Mouse (Mus musculus) liver (tissue): ENCODE data around the gene Rtf1.
A peak's percentile ranks its signal among the peaks of the same experiment; 100 is the strongest.

Experiments
- DNase-seq: peaks from one replicate; pipeline ENCODE4 v3.0.0-alpha.2; 2020; ENCODE audit warnings: mixed read lengths

Gene Rtf1

GRCm38 (mm10) chr2:119737124-119737523, 62.3 kb downstream of the Rtf1 start:
- DNase-seq = no peak

DNA sequence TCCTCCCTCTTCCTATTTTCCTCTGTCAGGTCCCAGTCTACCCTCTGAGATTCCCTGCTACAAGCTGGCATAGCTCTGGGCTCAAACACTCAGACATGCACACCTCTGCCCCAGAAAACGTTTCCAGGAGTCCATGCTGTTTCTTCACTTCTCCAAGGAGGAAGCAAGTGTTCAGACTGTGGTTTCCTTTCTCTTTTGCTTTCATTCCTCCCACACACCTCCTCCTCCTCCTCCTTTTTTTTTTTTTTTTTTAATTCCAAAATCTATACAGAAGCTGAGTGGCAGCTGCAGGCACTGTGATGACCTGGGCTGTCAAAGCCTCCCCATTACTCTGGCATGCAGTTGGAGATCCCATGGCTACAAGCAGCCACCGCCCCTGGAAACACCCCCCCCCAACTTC, 65.7 kb downstream of the Rtf1 start:
- DNase-seq = no peak

GRCm38 (mm10) chr2:119741581-119742411, 66.9 kb downstream of the Rtf1 start, which contains the start of gene Itpka:
Gene Itpka (plus strand): TSS chr2:119742337.
- peak; percentile 82 for DNase-seq

DNA sequence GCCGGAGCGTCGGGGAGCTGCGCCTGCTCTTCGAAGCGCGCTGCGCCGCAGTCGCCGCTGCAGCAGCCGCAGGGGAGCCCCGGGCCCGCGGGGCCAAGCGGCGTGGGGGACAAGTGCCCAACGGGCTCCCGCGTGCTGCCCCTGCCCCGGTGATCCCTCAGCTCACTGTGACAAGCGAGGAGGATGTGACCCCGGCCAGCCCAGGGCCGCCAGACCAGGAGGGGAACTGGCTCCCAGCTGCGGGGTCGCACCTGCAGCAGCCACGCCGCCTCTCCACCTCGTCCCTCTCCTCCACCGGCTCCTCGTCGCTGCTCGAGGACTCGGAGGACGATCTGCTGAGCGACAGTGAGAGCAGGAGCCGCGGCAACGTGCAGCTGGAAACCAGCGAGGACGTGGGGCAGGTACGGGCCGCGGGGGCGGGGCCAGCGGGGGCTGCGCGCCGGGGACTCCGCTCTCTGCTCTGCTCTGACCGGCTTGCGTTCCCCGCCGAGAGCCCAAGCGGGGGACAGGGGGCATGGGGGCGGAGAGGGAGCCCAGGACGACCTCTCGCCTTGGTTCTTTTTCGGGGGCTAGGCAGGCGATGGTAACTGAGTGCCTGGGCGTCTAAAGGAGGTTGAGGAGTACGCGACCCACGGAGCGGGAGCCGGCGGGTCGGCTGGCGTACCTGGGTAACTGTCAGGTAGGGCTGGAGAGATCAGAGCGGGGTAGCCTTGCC, 67.8 kb downstream of the Rtf1 start:
- DNase-seq = peak; percentile 60

GRCm38 (mm10) chr2:119743176-119743807, 68.4 kb downstream of the Rtf1 start:
- DNase-seq = no peak

GRCm38 (mm10) chr2:119743808-119744162, 68.9 kb downstream of the Rtf1 start:
- no peak for DNase-seq

GRCm38 (mm10) chr2:119744163-119745111, 69.6 kb downstream of the Rtf1 start:
- DNase-seq = peak; percentile 77

DNA sequence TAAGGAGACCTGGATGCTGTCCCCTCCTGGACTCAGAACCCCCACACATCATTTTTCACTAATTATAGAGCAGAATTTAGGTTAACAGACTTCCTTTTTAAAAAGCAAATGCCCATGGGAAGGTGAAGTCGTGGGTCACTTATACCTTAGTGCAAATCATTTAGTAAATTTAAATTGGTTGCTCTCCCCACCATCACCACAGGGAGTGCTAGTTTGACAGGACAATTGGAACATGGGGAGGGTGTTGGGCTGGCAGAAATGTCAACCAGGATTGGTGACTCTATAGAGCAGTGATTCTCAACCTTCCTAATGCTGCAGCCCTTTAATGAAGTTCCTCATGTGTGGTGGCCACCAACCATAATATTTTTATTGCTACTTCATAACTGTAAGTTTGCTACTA, 70.4 kb downstream of the Rtf1 start:
- no peak for DNase-seq

- no peak for DNase-seq
Measured at GRCm38 (mm10) chr2:119747554-119747953, 72.7 kb downstream of the Rtf1 start.

DNA sequence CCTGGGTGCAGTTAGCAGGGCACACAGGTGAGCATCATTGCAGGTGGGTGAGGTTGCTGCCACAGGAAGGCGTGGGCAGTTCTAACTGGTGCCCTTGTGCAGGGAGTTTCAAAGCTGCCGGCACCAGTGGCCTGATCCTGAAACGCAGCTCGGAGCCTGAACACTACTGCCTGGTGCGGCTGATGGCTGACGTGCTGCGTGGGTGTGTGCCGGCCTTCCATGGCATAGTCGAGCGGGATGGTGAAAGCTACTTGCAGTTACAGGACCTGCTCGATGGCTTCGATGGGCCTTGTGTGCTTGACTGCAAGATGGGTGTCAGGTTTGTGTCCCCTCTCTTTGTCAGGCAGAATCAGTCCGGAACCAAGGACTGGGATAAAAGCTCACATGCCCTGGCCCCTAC, 74.4 kb downstream of the Rtf1 start:
- DNase-seq = no peak

DNA sequence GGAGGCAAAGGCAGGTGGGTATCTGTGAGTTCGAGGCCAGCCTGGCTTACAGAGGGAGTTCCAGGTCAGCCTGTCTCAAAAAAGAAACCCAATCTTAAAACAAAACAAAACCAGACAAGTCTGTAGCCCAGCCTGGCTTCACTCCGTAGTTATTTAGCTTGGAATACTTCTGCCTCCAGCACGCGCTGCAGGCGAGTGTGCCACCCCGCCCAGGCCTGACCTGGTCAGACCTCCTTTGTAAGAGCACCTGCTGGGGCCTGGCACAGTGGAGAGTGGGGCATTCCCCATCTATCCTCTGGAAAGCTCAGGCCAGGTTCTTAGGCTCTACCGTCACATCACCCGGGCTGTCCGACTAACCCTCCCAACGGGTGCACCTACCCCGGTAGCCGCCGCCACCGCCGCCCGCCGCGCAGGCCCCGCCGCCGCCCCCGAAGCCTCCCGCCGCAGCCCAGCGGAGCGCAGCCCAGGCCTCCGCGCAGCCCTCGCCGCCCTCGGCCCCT, 82.8 kb downstream of the Rtf1 start:
- no peak for DNase-seq

DNA sequence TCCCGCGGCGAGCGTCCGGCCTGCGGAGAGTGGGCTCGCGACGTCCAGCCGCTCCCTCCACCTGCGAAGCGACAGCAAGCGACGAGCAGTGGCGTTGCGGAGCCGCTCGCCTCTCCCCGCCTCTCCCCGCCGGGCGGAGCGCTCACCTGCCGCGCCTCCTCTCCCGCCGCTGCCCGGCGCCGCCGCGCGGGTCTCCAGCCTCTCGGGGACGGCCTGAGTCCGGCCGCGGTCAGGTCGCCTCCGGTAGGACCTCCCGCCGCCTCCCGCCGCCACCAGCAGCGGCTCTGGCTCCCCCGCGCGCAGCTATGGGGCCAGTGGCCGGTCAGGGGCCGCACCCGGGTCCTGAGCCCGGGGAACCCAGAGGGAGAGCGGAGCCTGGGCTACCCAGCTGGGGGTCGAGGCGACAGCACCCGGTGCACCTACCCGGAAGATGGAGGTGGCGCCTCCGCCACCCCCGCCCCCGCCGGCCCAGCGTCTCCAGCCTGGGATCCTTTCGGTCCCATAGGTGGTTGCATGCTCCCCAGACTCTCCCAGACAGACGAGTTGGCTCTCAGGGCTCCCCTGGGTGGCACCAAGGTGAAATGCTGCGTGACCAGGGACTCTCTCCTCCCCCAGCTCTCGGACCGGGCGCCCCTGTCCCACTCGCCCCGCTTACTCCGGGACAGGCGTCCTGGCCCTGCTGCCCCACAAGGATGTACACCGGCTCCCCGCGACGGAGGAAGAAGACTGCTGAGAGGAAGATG, 83.4 kb downstream of the Rtf1 start:
- DNase-seq = no peak

- no peak for DNase-seq
Measured at GRCm38 (mm10) chr2:119758844-119759835, 84.3 kb downstream of the Rtf1 start.

GRCm38 (mm10) chr2:119760251-119760650, 85.4 kb downstream of the Rtf1 start, which contains the start of gene Ltk:
Gene Ltk (minus strand): TSS chr2:119760431.
- no peak for DNase-seq

GRCm38 (mm10) chr2:119762276-119762675, 87.4 kb downstream of the Rtf1 start:
- DNase-seq = no peak

DNA sequence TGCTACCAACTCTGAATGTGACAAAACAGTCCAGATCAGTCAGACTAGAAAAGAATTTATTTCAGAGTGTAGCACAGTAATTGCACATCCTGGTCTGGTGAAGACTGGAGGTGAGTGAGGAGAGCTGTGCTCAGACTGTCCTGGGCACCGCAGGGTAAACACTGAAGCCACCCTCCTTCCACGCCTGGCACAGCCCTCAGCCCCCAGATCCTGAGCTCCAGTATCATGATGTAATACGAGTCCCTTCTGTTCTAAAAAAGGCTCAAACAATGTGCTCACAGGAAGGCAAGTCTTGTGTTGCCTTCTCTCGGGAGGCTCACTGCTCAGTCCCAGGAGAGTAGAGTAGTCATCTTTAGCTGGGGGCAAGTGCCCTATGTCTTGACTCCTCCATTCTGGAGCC, 89.1 kb downstream of the Rtf1 start:
- no peak for DNase-seq

- no peak for DNase-seq
Measured at GRCm38 (mm10) chr2:119767246-119767645, 92.4 kb downstream of the Rtf1 start.
